Comparison of ENCODE assay signal across 18 mouse cellular contexts in the genomic region with DNA sequence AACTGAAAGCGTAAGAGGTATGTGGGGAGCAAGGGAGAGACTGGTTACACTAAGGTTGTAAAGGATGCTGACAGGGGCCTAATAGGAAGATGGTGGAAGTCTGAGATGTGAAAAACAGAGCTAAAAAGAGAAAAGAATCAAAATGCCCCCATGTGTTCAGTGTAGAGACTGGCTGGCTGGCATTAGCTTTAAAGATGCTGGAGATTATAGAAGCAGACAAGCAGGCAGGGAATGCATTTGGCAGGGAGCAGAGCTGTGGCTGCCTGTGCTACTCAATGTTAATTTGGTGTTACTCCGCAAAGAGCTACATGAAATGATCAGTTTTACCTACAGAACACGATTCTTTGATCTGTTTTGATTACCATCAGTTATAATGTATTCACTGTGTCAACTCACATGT.
"Had no signal": no experiment of that assay in that cellular context is flagged by ENCODE, and none has a peak within 500 bp of the region (broad histone marks: within the 10 kb centered on the region; RNA-seq: fewer than 3 reads in every experiment).

No protein-coding gene starts in this region.

- H3K9ac ChIP-seq: kidney, embryonic 15.5 days; limb, embryonic 13.5 days; liver, embryonic 12.5 days; liver, embryonic 15.5 days; lung, embryonic 15.5 days; midbrain, embryonic 12.5 days had no signal

- H3K36me3 ChIP-seq: kidney, embryonic 15.5 days; limb, embryonic 10.5 days; limb, embryonic 13.5 days; liver, embryonic 12.5 days; liver, embryonic 15.5 days; lung, embryonic 15.5 days; midbrain, embryonic 12.5 days had no signal

- H3K4me1 ChIP-seq: kidney, embryonic 15.5 days; limb, embryonic 10.5 days; limb, embryonic 13.5 days; liver, embryonic 12.5 days; liver, embryonic 15.5 days; megakaryocyte, embryonic 14.5 days; midbrain, embryonic 12.5 days had no signal

- H3K27me3 ChIP-seq: kidney, embryonic 15.5 days; limb, embryonic 13.5 days; liver, embryonic 12.5 days; liver, embryonic 15.5 days; lung, embryonic 15.5 days; megakaryocyte, embryonic 14.5 days; midbrain, embryonic 12.5 days had no signal

- H3K9me3 ChIP-seq: kidney, embryonic 15.5 days; limb, embryonic 10.5 days; limb, embryonic 13.5 days; liver, embryonic 12.5 days; liver, embryonic 15.5 days; lung, embryonic 15.5 days; megakaryocyte, embryonic 14.5 days; midbrain, embryonic 12.5 days had no signal

- ATAC-seq: liver, embryonic 12.5 days had no signal

- H3K4me2 ChIP-seq: kidney, embryonic 15.5 days; limb, embryonic 13.5 days; liver, embryonic 12.5 days; liver, embryonic 15.5 days; lung, embryonic 15.5 days; midbrain, embryonic 12.5 days had no signal

- H3K27ac ChIP-seq: kidney, embryonic 15.5 days; limb, embryonic 10.5 days; limb, embryonic 13.5 days; liver, embryonic 12.5 days; liver, embryonic 15.5 days; lung, embryonic 15.5 days; midbrain, embryonic 12.5 days had no signal

- H3K4me3 ChIP-seq: kidney, embryonic 15.5 days; limb, embryonic 10.5 days; limb, embryonic 13.5 days; liver, embryonic 12.5 days; liver, embryonic 15.5 days; lung, embryonic 15.5 days; megakaryocyte, embryonic 14.5 days; midbrain, embryonic 12.5 days had no signal

- DNase-seq: kidney, adult 8-10 months; kidney, postnatal 10 days; kidney, postnatal 36 days; layer of hippocampus, adult 9-11 months; liver; lung, adult 18-20 months; lung, postnatal 10 days; lung, postnatal 36 days; thymus, adult 18-20 months; thymus, postnatal 36 days had no signal
